Mouse (Mus musculus) hindbrain, embryonic 11.5 days (tissue): ENCODE data around the gene Aif1. TPM values are rescaled to one million over a fixed set of nuclear protein-coding genes. Genes with fewer than 3 reads are reported as not detected.

Experiments
- ATAC-seq: fragments of 200-750 bp; cut with Nextera tagmentation; 2 replicates; pipeline ENCODE4 v1.8.0; 2017; ENCODE audit warnings: mild to moderate bottlenecking, moderate TSS enrichment, moderate library complexity; ENCODE audit not compliant: low FRiP score
- DNase-seq: peaks from one replicate; pipeline ENCODE4 v3.0.0-alpha.2; 2015; ENCODE audit warnings: low spot score
- H3K27ac ChIP-seq: fragments of 300-500 bp; sonication (generic); 2 replicates; pipeline ENCODE4 v1.5.1; 2014; ENCODE audit warnings: mild to moderate bottlenecking, low read depth, low read length
- H3K27me3 ChIP-seq: fragments of 300-500 bp; sonication (generic); 2 replicates; pipeline ENCODE4 v1.6.1; 2014; ENCODE audit warnings: mild to moderate bottlenecking, low read length, moderate library complexity, mixed read lengths; ENCODE audit not compliant: control insufficient read depth, insufficient read depth
- H3K36me3 ChIP-seq: fragments of 300-500 bp; sonication (generic); 2 replicates; pipeline ENCODE4 v1.6.1; 2014; ENCODE audit warnings: mild to moderate bottlenecking, low read length, moderate library complexity, mixed read lengths; ENCODE audit not compliant: control insufficient read depth, insufficient read depth
- H3K4me1 ChIP-seq: fragments of 300-500 bp; sonication (generic); replicated peaks from 2 replicates; pipeline ENCODE4 v1.6.1; 2014; ENCODE audit warnings: low read length, mixed read lengths; ENCODE audit not compliant: control insufficient read depth, insufficient read depth
- H3K4me2 ChIP-seq: fragments of 300-500 bp; sonication (generic); replicated peaks from 2 replicates; pipeline ENCODE4 v1.6.1; 2014; ENCODE audit warnings: mild to moderate bottlenecking, low read depth, low read length
- H3K4me3 ChIP-seq: fragments of 300-500 bp; sonication (generic); 2 replicates; pipeline ENCODE4 v1.5.1; 2014; ENCODE audit warnings: low read depth, low read length
- H3K9ac ChIP-seq: fragments of 300-500 bp; sonication (generic); 2 replicates; pipeline ENCODE4 v1.6.1; 2014; ENCODE audit warnings: low read depth, low read length
- H3K9me3 ChIP-seq: fragments of 300-500 bp; sonication (generic); 2 replicates; pipeline ENCODE4 v1.6.1; 2016; ENCODE audit warnings: low read length; ENCODE audit not compliant: control insufficient read depth
- WGBS: fragments of 180-500 bp; shearing (Covaris S2); extraction: QIAGEN DNeasy Blood & Tissue Kit; methylation state at CpG from one replicate; pipeline ENCODE4 v1.1.7; 2014; 5-methylcytosine and 5-hydroxymethylcytosine counted together
- polyA plus RNA-seq: library from polyadenylated mRNA; unstranded; fragments of >200 nt; fragmentation: Nextera tagmentation; extraction: Ambion mirVana; gene quantifications from 2 replicates; pipeline ENCODE4 v1.2.1, GENCODE M21; 2014

The Aif1 gene
- polyA plus RNA-seq, 1 experiment from 2014 or later: 8.4 TPM

- H3K27ac ChIP-seq: no peak overlapping the region
- no peak overlapping the region for H3K4me2 ChIP-seq
- no peaks in the 10 kb centered on the region for H3K36me3 ChIP-seq
- H3K27me3 ChIP-seq: peaks cover 24% of the 10 kb centered on the region
- H3K9ac ChIP-seq: no peak overlapping the region
- ATAC-seq: no peak
- DNase-seq: no peak
- peaks cover 2% of the 10 kb centered on the region; the same call in 1 of the 2 replicates for H3K4me1 ChIP-seq
- no peaks in the 10 kb centered on the region for H3K9me3 ChIP-seq
- 64% methylated on average over 2 of the region's 2 CpGs for WGBS
- H3K4me3 ChIP-seq: no peak overlapping the region
Measured at GRCm38 (mm10) chr17:35191723-35192122, 15.9 kb upstream of the Aif1 start.

DNA sequence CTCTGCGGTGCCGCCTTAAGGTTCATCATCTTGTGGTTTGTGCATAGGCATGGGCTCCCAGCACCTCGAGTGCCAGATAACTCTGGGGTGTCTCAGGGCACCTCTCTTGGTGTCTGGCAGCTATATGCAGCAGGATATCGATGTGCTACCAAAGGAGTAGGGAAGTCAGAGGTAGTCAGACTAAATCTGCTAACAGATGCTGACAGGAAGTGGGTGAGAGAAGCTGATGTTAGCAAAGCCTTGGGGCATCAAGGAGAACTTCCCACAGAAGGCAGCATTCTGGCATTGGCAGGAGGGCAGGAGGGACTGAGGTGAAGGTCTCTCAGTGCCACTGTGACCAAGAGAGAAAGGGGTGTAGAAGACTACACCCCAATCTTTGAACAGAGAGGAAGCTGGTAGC lies 14.2 kb upstream of the Aif1 start:
- no peaks in the 10 kb centered on the region for H3K4me1 ChIP-seq
- H3K27me3 ChIP-seq: peaks cover 9% of the 10 kb centered on the region
- DNase-seq (no peak), ATAC-seq (no peak)
- no peak overlapping the region for H3K27ac ChIP-seq
- H3K4me2 ChIP-seq: no peak overlapping the region
- WGBS: 68% methylated on average over 4 of the region's 4 CpGs
- no peaks in the 10 kb centered on the region for H3K36me3 ChIP-seq
- H3K9ac ChIP-seq: no peak overlapping the region
- no peak overlapping the region for H3K4me3 ChIP-seq
- H3K9me3 ChIP-seq: no peaks in the 10 kb centered on the region

GRCm38 (mm10) chr17:35189186-35189585 lies 13.3 kb upstream of the Aif1 start:
- DNase-seq: no peak
- Histone ChIP-seq H3K9me3 (no peaks in the 10 kb centered on the region), H3K27me3 (peaks cover 2% of the 10 kb centered on the region), H3K27ac (no peak overlapping the region), H3K36me3 (no peaks in the 10 kb centered on the region), H3K4me2 (no peak overlapping the region), H3K4me1 (no peaks in the 10 kb centered on the region), H3K4me3 (no peak overlapping the region), H3K9ac (no peak overlapping the region)
- 75% methylated on average over 1 of the region's 1 CpGs for WGBS
- ATAC-seq: no peak

GRCm38 (mm10) chr17:35187959-35188610 lies 12.2 kb upstream of the Aif1 start, which contains the start of gene Lst1:
Gene Lst1, minus strand, starts transcription at chr17:35188439.
- Histone ChIP-seq H3K9ac (no peak within 1 kb of the TSS), H3K9me3 (no peaks in the 10 kb centered on the region), H3K4me2 (no peak within 1 kb of the TSS), H3K27ac (no peak within 1 kb of the TSS), H3K36me3 (no peaks in the 10 kb centered on the region), H3K27me3 (no peaks in the 10 kb centered on the region), H3K4me1 (no peaks in the 10 kb centered on the region), H3K4me3 (no peak within 1 kb of the TSS)
- 77% methylated on average over 7 of the region's 7 CpGs for WGBS
- DNase-seq: no peak
- ATAC-seq: no peak

- Histone ChIP-seq H3K36me3 (no peaks in the 10 kb centered on the region), H3K27me3 (no peaks in the 10 kb centered on the region), H3K4me3 (no peak overlapping the region), H3K4me1 (no peaks in the 10 kb centered on the region), H3K27ac (no peak overlapping the region), H3K9me3 (no peaks in the 10 kb centered on the region), H3K9ac (no peak overlapping the region), H3K4me2 (no peak overlapping the region)
- WGBS: 81% methylated on average over 4 of the region's 4 CpGs
- no peak for ATAC-seq
- no peak for DNase-seq
Measured at GRCm38 (mm10) chr17:35187345-35187744, 11.5 kb upstream of the Aif1 start.

DNA sequence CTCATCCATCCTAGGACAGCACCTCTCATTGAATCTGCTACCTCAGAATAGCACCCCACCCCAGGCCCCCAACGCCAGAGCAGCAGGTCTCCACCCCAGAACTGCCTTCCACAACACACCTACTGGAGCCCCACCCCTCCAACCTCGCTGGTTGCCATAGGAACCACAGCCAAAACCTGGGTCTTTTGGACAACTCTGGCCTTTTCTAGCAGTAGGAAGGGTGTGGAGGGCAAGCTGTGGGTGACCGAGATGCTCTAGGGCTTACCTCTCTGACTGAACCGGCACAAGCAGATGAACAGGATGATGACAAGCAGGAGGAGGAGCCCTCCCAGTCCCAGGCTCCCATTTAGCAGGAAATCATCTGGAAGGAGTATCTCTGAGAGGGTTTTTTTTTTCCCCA lies 10.8 kb upstream of the Aif1 start:
- 0% methylated on average over 4 of the region's 4 CpGs for WGBS
- DNase-seq: peak; percentile 44
- Histone ChIP-seq H3K4me1 (no peaks in the 10 kb centered on the region), H3K4me3 (peak overlapping the region; percentile 25; the same call in 1 of the 2 replicates), H3K9me3 (no peaks in the 10 kb centered on the region), H3K9ac (0 out of 2 replicates have a peak overlapping the region, but pooled peaks have one; percentile 19), H3K36me3 (no peaks in the 10 kb centered on the region), H3K27ac (no peak overlapping the region), H3K27me3 (no peaks in the 10 kb centered on the region), H3K4me2 (peak overlapping the region; percentile 28)
- ATAC-seq: no peak

DNA sequence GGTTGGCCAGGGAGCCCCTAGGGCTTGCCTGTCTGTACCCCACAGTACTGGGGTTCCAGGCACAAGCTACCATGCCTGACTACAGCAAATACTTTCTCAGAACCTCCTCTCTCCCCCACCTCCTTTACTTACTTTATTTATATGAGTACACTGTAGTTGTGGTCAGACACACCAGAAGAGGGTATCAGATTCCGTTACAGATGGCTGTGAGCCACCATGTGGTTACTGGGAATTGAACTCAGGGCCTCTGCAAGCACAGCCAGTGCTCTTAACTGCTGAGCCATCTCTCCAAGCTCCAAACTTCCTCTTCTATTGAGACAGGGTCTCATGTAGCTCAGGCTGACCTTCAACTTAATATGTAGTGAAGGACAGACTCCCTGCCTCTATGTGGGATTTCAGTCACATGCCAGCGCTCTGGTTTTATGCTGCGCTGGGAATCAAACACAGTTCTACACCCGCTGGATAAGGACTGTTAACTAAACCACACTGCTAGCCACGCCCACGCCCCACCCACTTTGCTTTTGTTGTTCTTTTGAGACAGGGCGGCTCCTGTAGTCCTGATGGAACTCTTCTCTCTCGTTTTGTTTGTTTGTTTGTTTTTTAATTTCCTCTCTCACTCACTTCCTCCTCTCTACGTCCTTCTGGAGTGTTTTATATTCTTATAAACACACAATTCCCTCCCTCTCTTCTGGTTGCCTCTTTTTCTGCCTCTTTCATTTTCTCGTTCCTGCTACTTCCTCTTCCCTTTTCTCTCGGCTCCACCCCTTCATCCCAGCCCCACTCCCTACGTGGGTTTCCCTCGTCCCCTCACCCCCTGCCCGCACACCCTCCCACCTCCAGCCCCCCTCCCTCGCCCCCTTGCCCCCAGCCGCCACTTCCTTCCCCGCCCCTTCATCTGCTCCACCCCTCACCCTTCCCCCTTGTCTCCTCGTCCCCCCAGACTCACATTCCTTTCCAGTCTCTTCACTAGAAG lies 10.1 kb upstream of the Aif1 start:
- Histone ChIP-seq H3K9me3 (no peaks in the 10 kb centered on the region), H3K27ac (0 out of 2 replicates have a peak overlapping the region, but pooled peaks have one; percentile 36), H3K4me2 (peak overlapping the region; percentile 28), H3K27me3 (no peaks in the 10 kb centered on the region), H3K36me3 (no peaks in the 10 kb centered on the region), H3K4me3 (peak overlapping the region; percentile 25), H3K9ac (peak overlapping the region; percentile 21), H3K4me1 (no peaks in the 10 kb centered on the region)
- ATAC-seq: peak; percentile 45; the same call in 1 of the 2 replicates
- peak; percentile 83 for DNase-seq
- 2% methylated on average over 17 of the region's 18 CpGs for WGBS

- Histone ChIP-seq H3K27me3 (no peaks in the 10 kb centered on the region), H3K4me2 (no peak overlapping the region), H3K4me1 (no peaks in the 10 kb centered on the region), H3K9ac (no peak overlapping the region), H3K4me3 (no peak overlapping the region), H3K9me3 (no peaks in the 10 kb centered on the region), H3K27ac (no peak overlapping the region), H3K36me3 (no peaks in the 10 kb centered on the region)
- WGBS: 81% methylated on average over 5 of the region's 5 CpGs
- DNase-seq (no peak), ATAC-seq (no peak)
Measured at GRCm38 (mm10) chr17:35180093-35180492, 4.2 kb upstream of the Aif1 start.
